Mouse (Mus musculus): ENCODE data around the gene Cycs.

- TF ChIP-seq POLR2A (IDR thresholded peaks at IDR 0.05; ENCODE audit: borderline replicate concordance, extremely low read depth, low read depth, low read length) = no peak
- no peak for TF ChIP-seq CTCF (IDR thresholded peaks at IDR 0.05; ENCODE audit: insufficient read depth, low read length)
These were observed 16.5 kb downstream of the Cycs start for GRCm38 (mm10) chr6:50549791-50550190.
